Mouse (Mus musculus) urinary bladder, postnatal 25 days (tissue): ENCODE measurements around the gene Phb.
"Not testable (repeated sequence)": the region's sequence is repeated elsewhere in the genome, so short reads cannot be mapped to it uniquely, and the experiment has no call there.

Experiments
- DNase-seq: peaks from one replicate; pipeline ENCODE4 v3.0.0; 2022; ENCODE audit warnings: low spot score

Phb gene

DNA sequence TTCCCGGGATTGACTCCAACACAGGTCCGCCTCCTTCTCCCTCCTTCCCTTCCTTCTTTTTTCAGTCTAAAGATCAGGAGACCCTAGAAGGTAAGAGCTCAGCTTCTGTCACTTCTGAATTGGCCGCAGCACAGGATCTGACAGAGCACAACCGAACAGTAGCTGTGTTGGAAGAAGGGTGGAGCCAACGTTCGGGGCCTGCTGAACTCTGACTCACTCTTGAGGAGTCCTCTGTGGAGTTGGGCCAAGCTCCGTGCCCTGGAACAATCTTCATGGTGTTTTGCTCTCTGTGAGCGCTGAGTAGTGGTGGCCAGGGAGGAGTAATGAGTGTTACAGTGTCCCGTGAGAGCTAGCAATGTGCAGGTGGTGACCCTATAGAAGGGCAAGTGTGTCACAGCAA is 15.8 kb upstream of the Phb start:
- DNase-seq, result peak; percentile 43

DNA sequence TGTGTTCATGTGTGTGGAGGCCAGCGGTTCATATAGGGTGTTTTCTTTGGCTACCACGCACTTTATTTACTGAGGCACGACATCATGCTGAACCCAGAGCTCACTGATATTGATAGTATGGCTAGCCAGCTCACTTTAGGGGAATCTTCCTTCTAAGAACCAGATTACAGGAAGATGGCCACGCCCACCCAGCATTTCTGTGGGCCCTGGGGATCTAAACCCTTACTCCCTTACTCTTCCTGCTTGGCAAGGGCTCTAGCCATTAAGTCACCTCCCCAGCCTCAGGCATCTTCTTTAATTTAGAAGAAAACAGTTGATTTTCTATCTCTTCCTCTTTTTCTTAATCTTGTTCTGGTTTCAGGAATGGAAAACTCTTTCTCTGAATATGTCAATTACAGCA is 9.3 kb upstream of the Phb start:
- no peak for DNase-seq

DNA sequence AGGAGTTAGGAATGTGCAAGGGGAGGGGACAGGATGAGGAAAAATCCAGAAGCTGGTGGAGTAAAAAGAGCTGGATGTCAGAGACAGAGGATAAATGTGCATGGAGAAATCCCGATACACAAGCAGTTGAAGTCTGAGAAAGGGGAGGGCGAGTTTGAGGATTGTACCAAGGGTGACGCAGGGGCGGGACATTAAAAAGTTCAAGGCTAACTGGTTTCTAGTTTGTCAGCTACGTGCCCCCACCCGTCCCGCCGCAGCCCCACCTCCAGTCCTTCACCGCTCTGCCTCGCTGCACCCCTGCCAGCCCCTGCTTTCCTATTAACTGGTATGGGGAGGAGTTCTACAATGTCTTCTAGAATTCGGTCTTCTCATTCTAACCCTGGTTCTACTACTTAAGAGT is 420 bp downstream of the Phb start:
- DNase-seq, result peak; percentile 35

DNA sequence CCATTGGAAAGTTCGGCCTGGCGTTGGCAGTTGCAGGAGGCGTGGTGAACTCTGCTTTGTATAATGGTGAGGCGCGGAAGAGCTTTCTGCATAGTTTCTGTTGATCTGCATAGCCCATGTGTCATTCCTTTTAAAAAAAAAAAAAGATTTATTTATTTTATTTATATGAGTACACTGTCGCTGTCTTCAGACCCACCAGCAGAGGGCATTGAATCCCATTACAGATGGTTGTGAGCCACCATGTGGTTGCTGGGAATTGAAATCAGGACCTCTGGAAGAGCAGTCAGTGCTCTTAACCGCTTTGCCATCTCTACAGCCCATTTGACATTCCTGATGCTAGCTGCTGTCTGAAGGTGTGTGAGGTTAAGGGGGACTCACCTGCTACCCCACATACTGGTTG is 1.3 kb downstream of the Phb start:
- DNase-seq, result not testable (repeated sequence)

DNA sequence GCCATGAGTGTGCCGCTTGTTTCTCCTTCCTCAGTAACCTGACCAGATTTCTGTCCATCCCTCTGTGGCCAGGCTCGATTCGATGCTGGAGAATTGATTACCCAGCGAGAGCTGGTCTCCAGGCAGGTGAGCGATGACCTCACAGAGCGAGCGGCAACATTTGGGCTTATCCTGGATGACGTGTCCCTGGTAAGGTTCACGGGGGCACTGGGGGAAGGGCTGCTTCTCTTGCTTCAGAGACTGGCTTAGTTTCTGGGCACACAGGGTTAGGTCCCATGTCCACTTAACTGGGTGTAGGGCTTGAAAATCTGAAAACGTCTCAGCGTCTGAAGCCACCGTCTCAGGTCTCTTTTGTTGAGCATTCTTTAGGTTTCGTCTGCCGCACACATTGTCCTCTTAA is 8.7 kb downstream of the Phb start:
- no peak for DNase-seq

DNA sequence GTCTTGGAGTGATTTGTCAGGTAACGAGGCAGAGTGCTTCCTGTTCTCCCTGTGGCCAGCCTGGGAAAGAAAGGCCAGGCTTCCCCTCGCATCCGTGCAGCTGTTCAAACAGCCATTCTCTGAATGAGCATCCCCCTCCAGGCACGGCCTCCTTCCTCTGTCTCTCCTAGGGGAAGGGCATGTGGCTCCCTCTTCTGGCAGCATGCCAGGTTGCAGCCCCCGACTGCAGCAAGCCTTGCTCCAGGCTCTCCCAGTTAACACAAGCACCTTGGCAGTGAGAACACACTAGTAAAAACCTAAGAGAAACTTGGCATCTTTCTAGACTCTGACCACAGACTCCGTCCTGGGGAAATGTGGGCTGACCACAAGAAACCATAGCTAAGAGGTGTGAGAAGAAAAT is 9.6 kb downstream of the Phb start:
- DNase-seq, result peak; percentile 40

DNA sequence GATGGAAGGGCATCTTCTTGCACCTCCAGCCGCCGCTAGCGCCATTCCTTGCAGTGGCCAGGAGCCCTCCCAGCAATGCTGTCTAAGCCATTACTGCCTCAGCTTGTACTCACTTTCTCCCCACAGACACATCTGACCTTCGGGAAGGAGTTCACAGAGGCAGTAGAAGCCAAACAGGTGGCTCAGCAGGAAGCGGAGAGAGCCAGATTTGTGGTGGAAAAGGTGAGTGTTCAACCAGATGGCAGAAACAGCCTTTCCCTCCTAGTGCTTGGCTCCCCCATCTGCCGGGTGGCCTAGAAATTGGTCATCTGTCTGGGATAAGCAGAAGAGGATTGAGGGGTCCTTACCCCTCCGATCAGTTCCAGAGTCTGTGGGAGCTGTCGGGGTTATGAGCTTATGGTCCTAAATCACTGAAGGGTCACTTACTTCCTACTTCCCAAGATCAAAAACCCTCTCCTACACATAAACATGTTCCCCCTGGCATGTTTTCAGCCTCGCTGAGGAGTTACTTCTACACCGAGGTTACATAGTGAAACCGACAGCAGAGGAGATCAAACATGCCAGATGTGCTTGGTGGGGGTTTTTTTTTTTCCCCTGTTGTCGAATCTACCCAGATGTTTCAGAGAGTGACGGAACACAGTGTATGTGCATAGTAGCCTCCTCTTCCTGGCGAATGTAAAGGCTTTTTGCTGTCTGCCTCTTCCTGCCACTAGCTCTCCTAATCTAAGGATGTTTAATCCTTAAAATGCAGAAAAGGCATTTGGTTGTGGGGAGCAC is 11.4 kb downstream of the Phb start:
- DNase-seq, result no peak

DNA sequence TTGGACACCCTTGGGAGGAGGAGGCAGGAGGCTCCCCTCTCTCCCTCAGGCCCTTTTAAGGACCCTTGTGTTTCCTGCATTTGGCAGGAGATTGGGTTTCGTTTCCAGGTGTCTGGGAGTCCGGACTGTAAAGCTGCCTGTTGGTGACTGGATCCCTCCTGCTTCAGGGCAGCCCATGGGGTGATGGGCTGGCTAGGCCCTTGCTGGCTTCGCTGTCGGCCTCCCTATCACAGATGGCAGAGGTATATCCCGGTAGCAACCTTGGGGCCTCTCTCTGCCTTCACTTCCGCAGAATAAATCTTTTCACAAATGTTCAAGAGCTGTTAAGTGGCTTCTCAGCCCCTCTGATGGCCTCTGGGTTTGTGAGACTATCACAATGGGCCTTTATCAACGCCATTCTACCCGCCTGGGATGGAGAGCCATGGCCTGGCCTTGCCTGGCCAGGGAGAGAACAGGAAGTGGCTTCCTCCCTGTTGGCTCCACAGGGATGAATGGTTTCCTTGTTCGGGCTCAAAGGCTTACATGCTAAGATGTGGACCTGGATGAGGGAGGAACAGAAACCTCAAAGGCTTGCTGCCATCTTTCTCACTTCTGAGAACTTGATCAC is 15.3 kb downstream of the Phb start:
- no peak for DNase-seq

DNA sequence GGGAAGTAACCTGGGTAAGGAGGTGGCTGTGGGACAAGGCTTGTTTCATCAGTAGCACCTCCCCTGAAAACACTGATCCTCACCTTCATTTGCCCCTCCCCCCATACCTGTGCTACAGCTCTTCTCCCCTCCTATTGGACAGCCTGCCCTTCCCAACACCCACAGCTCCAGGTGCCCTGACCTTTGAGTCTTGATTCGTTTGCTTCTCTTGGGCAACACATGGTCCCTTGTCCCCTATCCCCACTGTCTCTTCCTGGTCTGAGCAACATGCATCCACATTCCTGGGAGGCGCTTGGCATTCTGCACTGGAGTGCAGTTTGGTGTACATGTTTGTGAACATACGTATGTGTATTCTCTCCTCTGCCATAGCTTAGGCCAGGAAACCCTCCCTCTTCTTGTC is 16.2 kb downstream of the Phb start:
- no peak for DNase-seq

DNA sequence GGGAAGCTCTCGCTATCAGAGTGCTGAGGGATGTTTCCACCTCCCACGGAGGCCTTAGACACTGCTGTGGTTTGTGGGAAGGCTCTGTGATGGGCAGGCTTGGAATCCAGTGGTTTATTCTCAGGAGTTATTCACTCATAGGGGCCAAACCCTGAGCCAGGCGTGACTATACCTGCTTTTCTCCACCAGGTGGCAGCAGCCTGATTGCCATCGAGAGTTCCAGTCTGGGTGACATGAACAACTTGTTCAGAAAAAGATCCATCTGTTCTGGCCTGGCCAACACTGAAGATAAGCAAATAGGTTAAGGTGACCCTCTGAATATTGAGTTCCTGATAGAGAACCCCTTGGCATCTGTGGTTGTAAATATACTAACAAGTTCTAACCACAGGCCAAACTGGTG is 19.3 kb downstream of the Phb start:
- peak; percentile 71 for DNase-seq

DNA sequence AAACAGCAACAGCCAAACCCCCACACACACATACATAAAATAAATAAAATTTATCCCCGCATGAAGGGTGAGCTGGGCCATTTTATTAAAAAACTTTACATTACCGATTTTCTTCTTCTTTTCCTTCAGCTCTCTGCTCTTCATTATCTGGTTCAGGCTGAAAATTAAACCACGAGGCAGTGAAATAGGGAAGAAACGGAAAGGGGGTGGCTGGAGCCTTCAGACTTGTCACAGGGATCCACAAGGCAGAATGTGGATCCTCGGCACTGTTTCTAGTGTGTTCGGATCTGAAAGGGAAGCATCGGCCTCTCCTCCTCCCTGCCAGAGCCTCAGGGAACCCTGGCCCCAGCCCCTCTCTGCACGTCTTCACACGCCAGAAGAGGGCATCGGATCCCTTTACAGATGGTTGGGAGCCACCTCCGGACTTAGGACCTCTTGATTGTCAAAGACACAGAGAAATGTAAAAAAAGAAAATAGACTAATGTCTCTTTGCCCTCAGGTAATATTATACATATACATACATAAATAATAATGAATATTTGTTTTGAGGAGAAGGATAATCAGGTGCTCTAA is 20.4 kb downstream of the Phb start:
- no peak for DNase-seq

DNA sequence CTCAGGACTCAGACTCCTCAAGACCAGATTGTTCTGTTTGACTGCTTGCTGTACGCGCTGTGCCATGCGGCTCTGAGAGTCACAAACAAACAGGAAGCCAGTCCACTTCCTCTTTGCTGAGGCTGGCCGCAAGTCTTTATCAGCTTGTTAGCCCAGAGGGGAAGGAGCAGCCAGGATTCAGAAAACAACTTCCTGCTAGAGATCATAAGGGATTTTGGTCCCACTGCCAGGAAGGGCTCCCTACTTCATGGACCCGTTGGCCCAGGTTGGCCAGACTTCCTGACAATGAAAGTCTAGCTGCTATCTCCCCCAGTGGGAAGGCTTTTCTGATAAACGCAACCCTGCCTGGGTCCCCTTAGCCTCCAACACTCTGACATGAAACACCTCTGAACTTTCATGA is 21.8 kb downstream of the Phb start:
- peak; percentile 15 for DNase-seq

DNA sequence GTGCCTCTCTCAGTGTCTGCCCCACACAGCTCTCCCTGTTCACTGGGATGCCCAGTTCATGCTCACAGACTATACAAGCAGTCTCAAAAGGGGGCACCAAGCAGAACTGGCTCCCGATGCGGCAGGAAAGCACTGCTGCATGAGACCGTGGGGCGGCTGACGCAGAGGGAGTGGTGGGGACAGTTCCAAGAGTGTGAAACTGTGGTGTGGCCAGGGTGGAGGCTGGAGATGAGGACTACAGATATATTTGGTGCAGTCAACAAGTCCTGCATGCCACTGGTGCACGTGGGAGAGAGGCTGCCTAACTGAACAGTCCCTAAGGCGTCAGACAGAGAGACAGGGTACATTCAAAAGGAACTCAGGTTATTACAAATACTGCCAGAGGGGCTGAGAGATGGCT is 22.2 kb downstream of the Phb start:
- DNase-seq, result peak; percentile 18

DNA sequence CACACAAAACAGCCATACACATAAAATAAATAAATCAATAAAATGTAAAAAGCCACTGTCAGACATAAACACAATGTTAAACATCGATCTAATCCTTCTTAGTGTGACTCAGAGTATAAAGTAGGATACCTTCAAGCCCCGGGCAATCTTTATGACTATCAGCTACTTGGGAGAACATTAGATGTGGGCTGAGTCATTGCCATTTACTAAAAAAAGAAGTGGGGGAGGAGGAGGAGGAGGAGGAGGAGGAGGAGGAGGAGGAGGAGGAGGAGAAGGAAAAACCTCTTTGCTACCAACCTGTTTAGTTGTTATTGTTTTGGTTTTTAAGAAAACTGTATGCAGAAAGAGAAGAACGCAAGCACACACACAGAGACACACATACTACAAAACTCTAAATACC is 22.8 kb downstream of the Phb start:
- no peak for DNase-seq

DNA sequence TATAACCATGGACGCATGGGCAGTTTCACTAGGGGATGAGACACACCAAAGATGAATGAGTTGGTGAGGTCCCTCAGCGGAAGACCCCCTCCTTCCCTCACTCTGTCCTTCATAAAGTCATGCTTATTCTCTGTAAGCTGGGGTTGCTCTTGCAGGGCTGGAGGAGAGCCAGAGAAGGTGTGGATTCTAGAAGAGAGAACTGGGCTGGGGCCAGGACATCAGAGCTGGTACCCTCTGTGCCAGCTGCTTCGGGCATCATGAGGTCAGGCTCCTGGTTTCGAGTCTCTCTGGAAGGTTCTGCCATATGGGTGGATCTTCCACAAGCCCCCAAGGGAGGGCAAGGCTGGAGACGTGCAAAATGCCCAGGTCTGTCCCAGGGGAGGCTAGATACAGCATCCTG is 31.8 kb downstream of the Phb start:
- no peak for DNase-seq

DNA sequence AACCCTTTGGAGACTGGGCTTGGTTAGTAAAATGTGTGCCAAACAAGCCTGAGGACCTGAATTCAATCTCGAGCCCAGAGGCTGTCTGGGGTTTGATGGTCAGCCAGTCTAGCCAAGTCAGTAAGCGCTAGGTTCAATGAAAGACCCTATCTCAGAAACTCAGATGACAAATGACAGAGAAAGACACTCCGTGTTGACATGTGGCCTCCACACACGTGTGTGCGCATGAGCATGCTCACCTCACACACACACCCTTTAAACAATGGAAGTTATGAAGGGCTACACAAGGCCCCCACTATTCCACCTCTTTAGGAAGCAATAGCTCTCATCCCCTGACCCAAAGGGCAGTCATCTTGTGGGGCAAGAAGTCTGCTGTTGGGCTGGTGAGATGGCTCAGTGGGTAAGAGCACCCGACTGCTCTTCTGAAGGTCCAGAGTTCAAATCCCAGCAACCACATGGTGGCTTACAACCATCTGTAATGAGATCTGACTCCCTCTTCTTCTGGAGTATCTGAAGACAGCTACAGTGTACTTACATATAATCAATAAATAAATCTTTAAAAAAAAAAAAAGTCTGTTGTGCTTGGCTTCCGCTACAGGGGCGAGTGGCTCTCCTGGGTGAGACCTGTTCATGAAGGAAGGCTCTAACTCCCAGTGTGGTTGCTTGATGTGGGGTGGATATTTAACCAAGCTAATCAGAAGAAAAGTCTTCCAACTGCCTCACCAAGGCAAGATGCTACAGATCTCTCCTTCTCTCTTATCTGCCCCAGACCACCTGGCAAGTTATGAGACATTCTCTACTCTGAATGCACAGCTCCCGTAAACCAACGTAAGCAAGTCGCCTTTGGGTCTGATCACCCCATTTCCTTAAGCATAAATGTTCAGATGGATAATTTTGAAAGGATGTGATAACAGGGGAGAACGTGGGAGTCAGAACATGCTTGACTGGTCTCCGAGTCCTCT is 34.3 kb downstream of the Phb start:
- DNase-seq, result no peak

DNA sequence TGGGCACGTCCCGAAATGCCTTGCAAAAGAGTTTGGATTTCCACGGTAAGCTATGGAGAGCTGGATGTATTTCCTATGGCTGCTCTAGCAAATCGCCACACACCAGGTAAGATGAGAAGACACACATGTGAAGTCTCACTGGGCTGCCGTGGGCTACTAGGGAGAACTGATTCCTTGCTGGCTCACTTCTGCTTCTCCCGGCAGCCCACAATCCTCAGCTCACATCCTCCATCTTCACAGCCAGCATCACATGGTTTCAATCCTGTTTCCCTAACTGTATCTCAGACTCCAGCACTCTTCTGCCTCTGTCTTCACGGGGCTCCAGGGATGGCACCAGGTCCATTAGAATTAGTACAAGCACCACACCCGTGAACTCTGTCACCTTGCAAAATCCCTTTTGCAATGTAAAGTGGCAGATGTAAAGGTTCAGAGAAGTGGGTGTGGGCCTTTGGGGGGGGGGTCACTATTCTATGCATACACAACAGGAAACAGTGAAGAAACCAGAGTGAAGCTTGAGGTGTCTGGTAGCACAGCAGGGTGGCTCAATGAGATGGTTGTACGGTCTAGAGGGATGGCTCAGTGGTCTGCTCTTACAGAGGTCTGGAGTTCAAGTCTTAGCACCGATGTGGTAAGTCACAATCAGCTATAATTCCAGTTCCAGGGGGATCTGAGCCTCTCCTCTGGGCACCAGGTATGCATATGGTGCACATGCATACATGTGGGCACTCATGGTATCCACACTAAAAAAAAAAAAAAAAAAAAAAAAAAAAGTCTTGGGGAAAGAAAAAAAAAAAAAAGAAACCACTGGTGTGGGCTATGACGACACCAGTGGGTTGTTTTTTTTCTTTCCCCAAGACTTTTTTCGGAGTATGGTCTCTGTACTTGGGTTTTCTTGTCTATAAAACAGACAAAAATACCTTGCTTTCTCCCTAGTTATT is 37.5 kb downstream of the Phb start:
- DNase-seq, result no peak

DNA sequence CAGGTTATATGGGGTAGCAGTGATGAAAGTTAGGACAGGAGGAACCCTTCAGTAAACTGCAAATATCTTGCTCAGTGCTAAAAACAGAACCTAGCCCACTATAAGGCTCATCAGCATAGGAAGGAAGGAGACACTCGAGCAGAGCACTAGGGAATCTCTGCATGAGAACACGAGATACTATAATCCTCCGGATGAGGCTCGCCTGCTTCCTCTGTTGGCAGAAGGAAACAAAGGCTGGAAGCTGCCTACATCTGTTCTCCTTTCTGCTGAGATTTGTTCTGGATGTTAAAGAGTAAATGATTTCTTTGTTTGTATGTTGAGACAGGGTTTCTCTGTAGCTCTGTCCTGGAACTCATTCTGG is 38.2 kb downstream of the Phb start:
- no peak for DNase-seq

DNA sequence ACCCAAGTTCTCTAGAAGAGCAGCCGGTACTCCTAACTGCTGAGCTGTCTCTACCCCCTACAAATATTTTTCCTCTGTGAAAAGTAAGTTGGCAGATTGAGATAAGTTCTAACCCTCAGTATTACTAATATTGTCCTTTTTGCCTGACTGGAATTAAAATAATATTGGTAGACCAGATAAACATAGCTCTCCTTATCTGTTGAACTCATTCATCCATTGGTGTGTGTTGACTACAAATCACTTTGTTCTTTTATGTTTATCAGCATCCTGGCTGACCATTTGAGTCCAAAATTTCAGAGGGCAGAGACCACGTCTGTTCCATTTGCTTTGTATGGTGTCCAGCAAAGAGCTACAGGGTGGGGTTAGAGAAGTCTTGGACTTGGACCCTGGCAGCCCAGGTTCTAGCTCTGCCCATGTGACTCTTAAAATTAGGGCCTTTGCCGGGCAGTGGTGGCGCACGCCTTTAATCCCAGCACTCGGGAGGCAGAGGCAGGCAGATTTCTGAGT is 42.8 kb downstream of the Phb start:
- DNase-seq, result no peak

DNA sequence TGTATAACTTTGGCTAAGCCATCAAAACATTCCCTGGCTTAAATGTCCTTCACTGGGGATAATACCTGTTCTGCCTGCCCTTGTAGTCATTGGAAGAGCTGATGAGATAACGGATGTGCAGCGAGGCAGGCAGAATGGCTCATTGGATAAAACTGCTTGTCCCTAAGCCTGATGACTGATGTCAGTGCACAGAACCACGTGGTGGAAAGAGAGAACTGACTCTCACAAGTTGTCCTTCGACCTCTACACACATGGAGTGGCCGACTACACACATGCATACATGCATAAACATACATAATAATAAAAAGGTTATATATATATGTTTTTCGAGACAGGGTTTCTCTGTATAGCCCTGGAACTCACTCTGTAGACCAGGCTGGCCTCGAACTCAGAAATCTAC is 43.7 kb downstream of the Phb start:
- no peak for DNase-seq

DNA sequence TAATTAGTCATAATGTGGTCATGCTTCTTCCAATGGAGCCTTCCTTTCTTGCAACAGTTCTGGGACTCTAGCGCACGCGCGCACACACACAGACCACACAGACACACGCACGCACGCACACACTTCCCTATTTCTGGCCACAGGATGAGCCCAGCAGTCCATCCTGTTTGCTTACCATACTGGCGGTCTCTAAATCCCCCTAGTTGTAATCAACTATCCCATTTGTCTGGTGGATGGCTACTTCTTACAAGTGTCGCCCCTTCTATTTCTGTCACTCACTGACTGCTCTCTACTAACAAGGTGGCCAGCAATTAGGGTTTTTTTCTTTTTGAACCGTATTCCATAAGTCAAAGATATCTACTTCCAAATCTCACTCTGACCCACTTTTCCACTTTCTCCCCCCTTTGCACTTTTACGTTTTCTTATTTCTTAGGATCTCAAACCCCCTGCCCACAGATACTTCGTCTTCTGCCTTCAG is 45.4 kb downstream of the Phb start:
- peak; percentile 15 for DNase-seq
